Mouse (Mus musculus) hindbrain, embryonic 16.5 days (tissue): ENCODE data around the gene Gm10188. TPM values are rescaled to one million over a fixed set of nuclear protein-coding genes. Genes with fewer than 3 reads are reported as not detected.

Source experiments
- ATAC-seq: fragments of 200-750 bp; cut with Nextera tagmentation; 2 replicates; pipeline ENCODE4 v1.8.0; 2017; ENCODE audit warnings: moderate TSS enrichment, moderate library complexity
- H3K27ac ChIP-seq: fragments of 300-500 bp; sonication (generic); 2 replicates; pipeline ENCODE4 v1.5.1; 2014; ENCODE audit warnings: low read depth, mild to moderate bottlenecking, control low read depth, low read length, moderate library complexity
- H3K27me3 ChIP-seq: fragments of 300-500 bp; sonication (generic); replicated peaks from 2 replicates; pipeline ENCODE4 v1.6.1; 2014; ENCODE audit warnings: low read length; ENCODE audit not compliant: control insufficient read depth, insufficient read depth
- H3K36me3 ChIP-seq: fragments of 300-500 bp; sonication (generic); 2 replicates; pipeline ENCODE4 v1.6.1; 2014; ENCODE audit warnings: mild to moderate bottlenecking, low read length, moderate library complexity, mixed read lengths; ENCODE audit not compliant: control insufficient read depth, insufficient read depth
- H3K4me1 ChIP-seq: fragments of 300-500 bp; sonication (generic); 2 replicates; pipeline ENCODE4 v1.6.1; 2014; ENCODE audit warnings: low read depth, low read length; ENCODE audit not compliant: control insufficient read depth, insufficient read depth
- H3K4me2 ChIP-seq: fragments of 300-500 bp; sonication (generic); 2 replicates; pipeline ENCODE4 v1.6.1; 2014; ENCODE audit warnings: mild to moderate bottlenecking, low read length, control low read depth, moderate library complexity
- H3K4me3 ChIP-seq: fragments of 300-500 bp; sonication (generic); 2 replicates; pipeline ENCODE4 v1.5.1; 2014; ENCODE audit warnings: mild to moderate bottlenecking, low read length, control low read depth, moderate library complexity
- H3K9ac ChIP-seq: fragments of 300-500 bp; sonication (generic); 2 replicates; pipeline ENCODE4 v1.6.1; 2014; ENCODE audit warnings: low read depth, mild to moderate bottlenecking, control low read depth, low read length, moderate library complexity
- H3K9me3 ChIP-seq: fragments of 300-500 bp; sonication (generic); 2 replicates; pipeline ENCODE4 v1.6.1; 2014; ENCODE audit warnings: mild to moderate bottlenecking, low read length, moderate library complexity; ENCODE audit not compliant: control insufficient read depth
- WGBS: fragments of 180-500 bp; shearing (Covaris S2); extraction: QIAGEN DNeasy Blood & Tissue Kit; methylation state at CpG from one replicate; pipeline ENCODE4 v1.1.7; 2014; 5-methylcytosine and 5-hydroxymethylcytosine counted together
- polyA plus RNA-seq: library from polyadenylated mRNA; unstranded; fragments of >200 nt; fragmentation: Nextera tagmentation; extraction: Ambion mirVana; gene quantifications from 2 replicates; pipeline ENCODE4 v1.2.1, GENCODE M21; 2015

The Gm10188 gene
- polyA plus RNA-seq, 1 experiment from 2014 or later, result not detected

GRCm38 (mm10) chr1:132264577-132264976, 35.0 kb upstream of the Gm10188 start:
- H3K9me3 ChIP-seq, result no peaks in the 10 kb centered on the region
- WGBS, result 79% methylated on average over 7 of the region's 7 CpGs
- no peak overlapping the region for H3K9ac ChIP-seq
- H3K4me3 ChIP-seq, result no peak overlapping the region
- H3K27ac ChIP-seq, result no peak overlapping the region
- H3K27me3 ChIP-seq, result no peaks in the 10 kb centered on the region
- no peaks in the 10 kb centered on the region; the same call in none of the 2 replicates for H3K4me1 ChIP-seq
- no peak for ATAC-seq
- no peaks in the 10 kb centered on the region for H3K36me3 ChIP-seq
- H3K4me2 ChIP-seq, result no peak overlapping the region

GRCm38 (mm10) chr1:132263618-132264017, 34.1 kb upstream of the Gm10188 start:
- Histone ChIP-seq H3K27me3 (no peaks in the 10 kb centered on the region), H3K4me3 (no peak overlapping the region), H3K9ac (no peak overlapping the region), H3K9me3 (no peaks in the 10 kb centered on the region), H3K36me3 (no peaks in the 10 kb centered on the region), H3K4me2 (no peak overlapping the region), H3K27ac (no peak overlapping the region), H3K4me1 (no peaks in the 10 kb centered on the region; the same call in 1 of the 2 replicates)
- no peak for ATAC-seq
- 67% methylated on average over 4 of the region's 4 CpGs for WGBS

- 70% methylated on average over 5 of the region's 5 CpGs for WGBS
- H3K4me1 ChIP-seq, result no peaks in the 10 kb centered on the region
- H3K4me2 ChIP-seq, result no peak overlapping the region
- no peaks in the 10 kb centered on the region for H3K27me3 ChIP-seq
- no peak overlapping the region for H3K27ac ChIP-seq
- ATAC-seq, result no peak
- H3K4me3 ChIP-seq, result no peak overlapping the region
- H3K9ac ChIP-seq, result no peak overlapping the region
- no peaks in the 10 kb centered on the region for H3K36me3 ChIP-seq
- H3K9me3 ChIP-seq, result no peaks in the 10 kb centered on the region
Measured at GRCm38 (mm10) chr1:132261058-132261457, 31.5 kb upstream of the Gm10188 start.

GRCm38 (mm10) chr1:132260331-132260730, 30.8 kb upstream of the Gm10188 start:
- H3K9me3 ChIP-seq, result no peaks in the 10 kb centered on the region
- no peak for ATAC-seq
- no peak overlapping the region for H3K27ac ChIP-seq
- no peak overlapping the region for H3K4me2 ChIP-seq
- WGBS, result 92% methylated on average over 1 of the region's 1 CpGs
- no peak overlapping the region for H3K9ac ChIP-seq
- no peaks in the 10 kb centered on the region for H3K4me1 ChIP-seq
- no peak overlapping the region for H3K4me3 ChIP-seq
- no peaks in the 10 kb centered on the region for H3K36me3 ChIP-seq
- H3K27me3 ChIP-seq, result no peaks in the 10 kb centered on the region

- Histone ChIP-seq H3K4me1 (no peaks in the 10 kb centered on the region), H3K9ac (no peak overlapping the region), H3K36me3 (no peaks in the 10 kb centered on the region), H3K27ac (no peak overlapping the region), H3K4me2 (no peak overlapping the region), H3K4me3 (no peak overlapping the region), H3K27me3 (no peaks in the 10 kb centered on the region), H3K9me3 (no peaks in the 10 kb centered on the region)
- no peak for ATAC-seq
- 77% methylated on average over 6 of the region's 6 CpGs for WGBS
Measured at GRCm38 (mm10) chr1:132254467-132254866, 24.9 kb upstream of the Gm10188 start.

GRCm38 (mm10) chr1:132246641-132247040, 17.1 kb upstream of the Gm10188 start:
- 89% methylated on average over 4 of the region's 4 CpGs for WGBS
- Histone ChIP-seq H3K9ac (no peak overlapping the region), H3K36me3 (no peaks in the 10 kb centered on the region), H3K4me1 (no peaks in the 10 kb centered on the region), H3K9me3 (no peaks in the 10 kb centered on the region), H3K27ac (no peak overlapping the region), H3K27me3 (no peaks in the 10 kb centered on the region), H3K4me2 (no peak overlapping the region), H3K4me3 (no peak overlapping the region)
- ATAC-seq, result no peak

GRCm38 (mm10) chr1:132246137-132246536, 16.6 kb upstream of the Gm10188 start:
- no peak for ATAC-seq
- H3K9me3 ChIP-seq, result no peaks in the 10 kb centered on the region
- H3K27ac ChIP-seq, result no peak overlapping the region
- H3K36me3 ChIP-seq, result no peaks in the 10 kb centered on the region
- H3K9ac ChIP-seq, result no peak overlapping the region
- no peaks in the 10 kb centered on the region for H3K27me3 ChIP-seq
- H3K4me1 ChIP-seq, result no peaks in the 10 kb centered on the region
- no peak overlapping the region for H3K4me3 ChIP-seq
- 53% methylated on average over 6 of the region's 6 CpGs for WGBS
- no peak overlapping the region for H3K4me2 ChIP-seq

GRCm38 (mm10) chr1:132245010-132245409, 15.4 kb upstream of the Gm10188 start:
- H3K9me3 ChIP-seq, result no peaks in the 10 kb centered on the region
- H3K36me3 ChIP-seq, result no peaks in the 10 kb centered on the region
- no peak overlapping the region for H3K9ac ChIP-seq
- H3K4me2 ChIP-seq, result no peak overlapping the region
- H3K27me3 ChIP-seq, result no peaks in the 10 kb centered on the region
- H3K4me1 ChIP-seq, result no peaks in the 10 kb centered on the region
- H3K27ac ChIP-seq, result no peak overlapping the region
- ATAC-seq, result no peak
- 78% methylated on average over 5 of the region's 5 CpGs for WGBS
- no peak overlapping the region for H3K4me3 ChIP-seq

- Histone ChIP-seq H3K4me2 (no peak overlapping the region), H3K27ac (no peak overlapping the region), H3K9ac (no peak overlapping the region), H3K27me3 (no peaks in the 10 kb centered on the region), H3K36me3 (no peaks in the 10 kb centered on the region), H3K4me1 (no peaks in the 10 kb centered on the region), H3K4me3 (no peak overlapping the region), H3K9me3 (no peaks in the 10 kb centered on the region)
- no peak; the same call in 1 of the 2 replicates for ATAC-seq
- 23% methylated on average over 6 of the region's 6 CpGs for WGBS
Measured at GRCm38 (mm10) chr1:132237585-132238159, 8.1 kb upstream of the Gm10188 start.
